Mouse (Mus musculus) bone marrow, adult 2 months (tissue): ENCODE measurements around the gene Ahsa1.

Experiments
- CTCF ChIP-seq: fragments of 200-500 bp; IDR thresholded peaks from 2 replicates; pipeline ENCODE4 v1.5.1; 2011; ENCODE audit warnings: low read length, control low read depth; ENCODE audit not compliant: control insufficient read depth, insufficient read depth
- POLR2A ChIP-seq: fragments of 200-500 bp; IDR thresholded peaks from 2 replicates; pipeline ENCODE4 v1.6.1; 2011; ENCODE audit warnings: low read depth, mild to moderate bottlenecking, control low read depth, low read length, borderline replicate concordance; ENCODE audit not compliant: control insufficient read depth

GRCm38 (mm10) chr12:87319229-87319628, 53.0 kb downstream of the Ahsa1 start:
- no peak for TF ChIP-seq CTCF
- TF ChIP-seq POLR2A = no peak
